Mouse (Mus musculus): ENCODE measurements at regions not wholly inside any gene's neighbourhood (a gene's known extent, or its start where the extent isn't known, plus 50 kb on each side); places are given as distances from the start of the nearest gene placed in this dataset.

GRCm38 (mm10) chr1:190035935-190036334 is 113.8 kb upstream of the Smyd2 start:
- 67% methylated on average over 11 of the region's 11 CpGs for WGBS (ENCODE audit: insufficient replicate concordance)
- Histone ChIP-seq H3K9me3 (ENCODE audit: control insufficient read depth, low read length) (no peaks in the 10 kb centered on the region), H3K36me3 (replicated peaks; ENCODE audit: control insufficient read depth, insufficient read depth, low read depth) (no peaks in the 10 kb centered on the region), H3K4me2 (ENCODE audit: low read depth) (no peak overlapping the region), H3K27ac (no peak overlapping the region), H3K9ac (replicated peaks) (no peak overlapping the region), H3K27me3 (ENCODE audit: control insufficient read depth, insufficient read depth, low read length) (no peaks in the 10 kb centered on the region), H3K4me3 (ENCODE audit: insufficient read depth in 1 of 2, low read depth in 2 of 2, low read length in 2 of 2) (no peak overlapping the region), H3K4me1 (replicated peaks; ENCODE audit: control insufficient read depth in 2 of 2, insufficient read depth in 2 of 2, low read length in 1 of 2) (no peaks in the 10 kb centered on the region)
- no peak for ATAC-seq (ENCODE audit: insufficient read depth)
- no peak for DNase-seq (ENCODE audit: low read depth in 3 of 3, low spot score in 3 of 3)
- TF ChIP-seq EP300 (IDR thresholded peaks at IDR 0.05; ENCODE audit: low read depth) (no peak), CTCF (IDR thresholded peaks at IDR 0.05; ENCODE audit: low read depth) (no peak)

- no peaks in the 10 kb centered on the region for H3K9me3 ChIP-seq (ENCODE audit: control insufficient read depth, low read length)
- H3K36me3 ChIP-seq (replicated peaks; ENCODE audit: control insufficient read depth, insufficient read depth, low read depth) = no peaks in the 10 kb centered on the region
- WGBS (ENCODE audit: insufficient replicate concordance) = 58% methylated on average over 5 of the region's 5 CpGs
- H3K27me3 ChIP-seq (ENCODE audit: control insufficient read depth, insufficient read depth, low read length) = no peaks in the 10 kb centered on the region
- TF ChIP-seq EP300 (IDR thresholded peaks at IDR 0.05; ENCODE audit: low read depth) = no peak
- no peak for DNase-seq (ENCODE audit: low read depth in 3 of 3, low spot score in 3 of 3)
- no peak overlapping the region for H3K27ac ChIP-seq
- H3K4me2 ChIP-seq (ENCODE audit: low read depth) = no peak overlapping the region
- no peak overlapping the region for H3K9ac ChIP-seq (replicated peaks)
- H3K4me1 ChIP-seq (replicated peaks; ENCODE audit: control insufficient read depth in 2 of 2, insufficient read depth in 2 of 2, low read length in 1 of 2) = no peaks in the 10 kb centered on the region
- no peak for ATAC-seq (ENCODE audit: insufficient read depth)
- no peak overlapping the region for H3K4me3 ChIP-seq (ENCODE audit: insufficient read depth in 1 of 2, low read depth in 2 of 2, low read length in 2 of 2)
Observed at GRCm38 (mm10) chr1:190034091-190034490, 111.9 kb upstream of the Smyd2 start.

GRCm38 (mm10) chr1:190027536-190027935 is 105.4 kb upstream of the Smyd2 start:
- 25% methylated on average over 8 of the region's 8 CpGs for WGBS (ENCODE audit: insufficient replicate concordance)
- H3K4me2 ChIP-seq (ENCODE audit: low read depth) = no peak overlapping the region
- H3K27me3 ChIP-seq (ENCODE audit: control insufficient read depth, insufficient read depth, low read length) = no peaks in the 10 kb centered on the region
- no peak for ATAC-seq (ENCODE audit: insufficient read depth)
- H3K36me3 ChIP-seq (replicated peaks; ENCODE audit: control insufficient read depth, insufficient read depth, low read depth) = no peaks in the 10 kb centered on the region
- no peak overlapping the region for H3K9ac ChIP-seq (replicated peaks)
- H3K9me3 ChIP-seq (ENCODE audit: control insufficient read depth, low read length) = no peaks in the 10 kb centered on the region
- no peak overlapping the region for H3K27ac ChIP-seq
- no peak for DNase-seq (ENCODE audit: low read depth in 3 of 3, low spot score in 3 of 3)
- no peak overlapping the region for H3K4me3 ChIP-seq (ENCODE audit: insufficient read depth in 1 of 2, low read depth in 2 of 2, low read length in 2 of 2)
- H3K4me1 ChIP-seq (replicated peaks; ENCODE audit: control insufficient read depth in 2 of 2, insufficient read depth in 2 of 2, low read length in 1 of 2) = no peaks in the 10 kb centered on the region
- TF ChIP-seq EP300 (IDR thresholded peaks at IDR 0.05; ENCODE audit: low read depth) (no peak), CTCF (IDR thresholded peaks at IDR 0.05; ENCODE audit: low read depth) (no peak)

GRCm38 (mm10) chr1:190009466-190009865 is 87.3 kb upstream of the Smyd2 start:
- Histone ChIP-seq H3K27me3 (ENCODE audit: control insufficient read depth, insufficient read depth, low read length) (no peaks in the 10 kb centered on the region), H3K4me3 (ENCODE audit: insufficient read depth in 1 of 2, low read depth in 2 of 2, low read length in 2 of 2) (no peak overlapping the region), H3K9ac (replicated peaks) (no peak overlapping the region), H3K9me3 (ENCODE audit: control insufficient read depth, low read length) (no peaks in the 10 kb centered on the region), H3K27ac (no peak overlapping the region), H3K36me3 (replicated peaks; ENCODE audit: control insufficient read depth, insufficient read depth, low read depth) (no peaks in the 10 kb centered on the region), H3K4me2 (ENCODE audit: low read depth) (no peak overlapping the region), H3K4me1 (replicated peaks; ENCODE audit: control insufficient read depth in 2 of 2, insufficient read depth in 2 of 2, low read length in 1 of 2) (no peaks in the 10 kb centered on the region)
- no peak for TF ChIP-seq CTCF (IDR thresholded peaks at IDR 0.05; ENCODE audit: low read depth)
- no peak for TF ChIP-seq EP300 (IDR thresholded peaks at IDR 0.05; ENCODE audit: low read depth)
- DNase-seq (ENCODE audit: low read depth in 3 of 3, low spot score in 3 of 3) (no peak), ATAC-seq (ENCODE audit: insufficient read depth) (no peak)
- WGBS (ENCODE audit: insufficient replicate concordance) = 18% methylated on average over 6 of the region's 6 CpGs

GRCm38 (mm10) chr1:190007271-190007670 is 85.1 kb upstream of the Smyd2 start:
- H3K27me3 ChIP-seq (ENCODE audit: control insufficient read depth, insufficient read depth, low read length) = no peaks in the 10 kb centered on the region
- H3K9ac ChIP-seq (replicated peaks) = no peak overlapping the region
- ATAC-seq (ENCODE audit: insufficient read depth) (no peak), DNase-seq (ENCODE audit: low read depth in 3 of 3, low spot score in 3 of 3) (no peak)
- H3K36me3 ChIP-seq (replicated peaks; ENCODE audit: control insufficient read depth, insufficient read depth, low read depth) = no peaks in the 10 kb centered on the region
- H3K9me3 ChIP-seq (ENCODE audit: control insufficient read depth, low read length) = no peaks in the 10 kb centered on the region
- no peak overlapping the region for H3K4me2 ChIP-seq (ENCODE audit: low read depth)
- TF ChIP-seq EP300 (IDR thresholded peaks at IDR 0.05; ENCODE audit: low read depth) = no peak
- no peak for TF ChIP-seq CTCF (IDR thresholded peaks at IDR 0.05; ENCODE audit: low read depth)
- 63% methylated on average over 7 of the region's 7 CpGs for WGBS (ENCODE audit: insufficient replicate concordance)
- no peak overlapping the region for H3K4me3 ChIP-seq (ENCODE audit: insufficient read depth in 1 of 2, low read depth in 2 of 2, low read length in 2 of 2)
- H3K27ac ChIP-seq = no peak overlapping the region
- H3K4me1 ChIP-seq (replicated peaks; ENCODE audit: control insufficient read depth in 2 of 2, insufficient read depth in 2 of 2, low read length in 1 of 2) = no peaks in the 10 kb centered on the region

Measured in liver, embryonic 14.5 days (tissue).